Mouse (Mus musculus): ENCODE measurements around the gene Tmem106c.

Tmem106c gene

GRCm38 (mm10) chr15:97999991-98000390 is 36.0 kb downstream of the Tmem106c start:
- no peak for DNase-seq (ENCODE audit: low read depth, low spot score)

GRCm38 (mm10) chr15:98001321-98002112 is 37.5 kb downstream of the Tmem106c start:
- DNase-seq (ENCODE audit: low read depth, low spot score), result no peak

GRCm38 (mm10) chr15:98002113-98002990 is 38.4 kb downstream of the Tmem106c start:
- no peak for DNase-seq (ENCODE audit: low read depth, low spot score)

GRCm38 (mm10) chr15:98002991-98003821 is 39.2 kb downstream of the Tmem106c start:
- DNase-seq (ENCODE audit: low read depth, low spot score), result no peak

- DNase-seq (ENCODE audit: low read depth, low spot score), result no peak
Observed at GRCm38 (mm10) chr15:98003822-98004739, 40.1 kb downstream of the Tmem106c start, which contains the start of gene Col2a1. TSS of gene Col2a1 (minus strand) at chr15:98004695.

- no peak for DNase-seq (ENCODE audit: low read depth, low spot score)
Observed at GRCm38 (mm10) chr15:98004740-98005159, 40.8 kb downstream of the Tmem106c start.

- no peak for DNase-seq (ENCODE audit: low read depth, low spot score)
Observed at GRCm38 (mm10) chr15:98005181-98005580, 41.2 kb downstream of the Tmem106c start.

- DNase-seq (ENCODE audit: low read depth, low spot score), result no peak
Observed at GRCm38 (mm10) chr15:98012810-98013209, 48.8 kb downstream of the Tmem106c start.

- DNase-seq (ENCODE audit: low read depth, low spot score), result no peak
Observed at GRCm38 (mm10) chr15:98017925-98018324, 53.9 kb downstream of the Tmem106c start.

GRCm38 (mm10) chr15:98019047-98019446 is 55.0 kb downstream of the Tmem106c start:
- no peak for DNase-seq (ENCODE audit: low read depth, low spot score)
